Mouse (Mus musculus): ENCODE data around the gene Olfr1340. TPM values are rescaled to one million over a fixed set of nuclear protein-coding genes. Genes with fewer than 3 reads are reported as not detected.

The Olfr1340 gene
- polyA plus RNA-seq, 1 experiment from 2014 or later = not detected

Other genes with a start within 250 kb of the Olfr1340 start
- 16.8 and 19.4 TPM in 2 replicates for gene Tie1, start 230.1 kb upstream of the Olfr1340 start, polyA plus RNA-seq (2016; fragmentation: Nextera tagmentation; extraction: Ambion mirVana)
- 0.78 and 1.2 TPM in 2 replicates for gene 2610528J11Rik, start 193.1 kb upstream of the Olfr1340 start, polyA plus RNA-seq (2016; fragmentation: Nextera tagmentation; extraction: Ambion mirVana)
- gene Tmem125, start 176.1 kb upstream of the Olfr1340 start, polyA plus RNA-seq (2016; fragmentation: Nextera tagmentation; extraction: Ambion mirVana) = 0.34 and 0.54 TPM in 2 replicates
- gene Cfap57, start 99.4 kb upstream of the Olfr1340 start, polyA plus RNA-seq (2016; fragmentation: Nextera tagmentation; extraction: Ambion mirVana) = 0.36 and 0.64 TPM in 2 replicates
- 180 and 228 TPM in 2 replicates for gene Ebna1bp2, start 99.3 kb upstream of the Olfr1340 start, polyA plus RNA-seq (2016; fragmentation: Nextera tagmentation; extraction: Ambion mirVana)
- gene Olfr62, start 61.2 kb upstream of the Olfr1340 start, polyA plus RNA-seq (2016; fragmentation: Nextera tagmentation; extraction: Ambion mirVana) = not detected in 2 replicates
- gene Olfr1342, start 27.4 kb upstream of the Olfr1340 start, polyA plus RNA-seq (2016; fragmentation: Nextera tagmentation; extraction: Ambion mirVana) = 0.05 TPM in 1 of 2 replicates, not detected in the other
- gene Olfr1341, start 16.6 kb upstream of the Olfr1340 start, polyA plus RNA-seq (2016; fragmentation: Nextera tagmentation; extraction: Ambion mirVana) = not detected in 2 replicates
- not detected in 2 replicates for gene Olfr1339, start 12.0 kb downstream of the Olfr1340 start, polyA plus RNA-seq (2016; fragmentation: Nextera tagmentation; extraction: Ambion mirVana)
- gene Olfr1338, start 38.6 kb downstream of the Olfr1340 start, polyA plus RNA-seq (2016; fragmentation: Nextera tagmentation; extraction: Ambion mirVana) = not detected in 2 replicates
- not detected in 2 replicates for gene Olfr1337, start 62.4 kb downstream of the Olfr1340 start, polyA plus RNA-seq (2016; fragmentation: Nextera tagmentation; extraction: Ambion mirVana)
- not detected in 2 replicates for gene Olfr1335, start 89.8 kb downstream of the Olfr1340 start, polyA plus RNA-seq (2016; fragmentation: Nextera tagmentation; extraction: Ambion mirVana)
- not detected in 2 replicates for gene Olfr1333, start 116.1 kb downstream of the Olfr1340 start, polyA plus RNA-seq (2016; fragmentation: Nextera tagmentation; extraction: Ambion mirVana)
- not detected in 2 replicates for gene Olfr1331, start 144.5 kb downstream of the Olfr1340 start, polyA plus RNA-seq (2016; fragmentation: Nextera tagmentation; extraction: Ambion mirVana)
- gene Olfr1330, start 168.5 kb downstream of the Olfr1340 start, polyA plus RNA-seq (2016; fragmentation: Nextera tagmentation; extraction: Ambion mirVana) = 0.03 TPM in 1 of 2 replicates, not detected in the other
- gene Olfr1329, start 197.3 kb downstream of the Olfr1340 start, polyA plus RNA-seq (2016; fragmentation: Nextera tagmentation; extraction: Ambion mirVana) = not detected in 2 replicates
- gene Olfr1328, start 218.5 kb downstream of the Olfr1340 start, polyA plus RNA-seq (2016; fragmentation: Nextera tagmentation; extraction: Ambion mirVana) = not detected in 2 replicates
- not detected in 2 replicates for gene Lao1, start 241.4 kb downstream of the Olfr1340 start, polyA plus RNA-seq (2016; fragmentation: Nextera tagmentation; extraction: Ambion mirVana)

Measured in limb, embryonic 10.5 days (tissue).